Mouse (Mus musculus) embryonic facial prominence, embryonic 12.5 days (tissue): Measurements from ENCODE around the gene Usp3. TPM values are rescaled to one million over a fixed set of nuclear protein-coding genes. Genes with fewer than 3 reads are reported as not detected.

Experiments used
- ATAC-seq: fragments of 200-750 bp; cut with Nextera tagmentation; 2 replicates; pipeline ENCODE4 v1.8.0; 2017; ENCODE audit not compliant: insufficient number of reproducible peaks, insufficient read depth, low FRiP score, low TSS enrichment
- H3K27ac ChIP-seq: fragments of 300-500 bp; sonication (generic); 2 replicates; pipeline ENCODE4 v1.5.1; 2016; ENCODE audit warnings: mild to moderate bottlenecking
- H3K27me3 ChIP-seq: fragments of 300-500 bp; sonication (generic); 2 replicates; pipeline ENCODE4 v1.6.1; 2016; ENCODE audit warnings: mild to moderate bottlenecking, moderate library complexity
- H3K36me3 ChIP-seq: fragments of 300-500 bp; sonication (generic); 2 replicates; pipeline ENCODE4 v1.6.1; 2016; ENCODE audit warnings: mild to moderate bottlenecking
- H3K4me1 ChIP-seq: fragments of 300-500 bp; sonication (generic); 2 replicates; pipeline ENCODE4 v1.6.1; 2016
- H3K4me2 ChIP-seq: fragments of 300-500 bp; sonication (generic); replicated peaks from 2 replicates; pipeline ENCODE4 v1.6.1; 2016; ENCODE audit warnings: mild to moderate bottlenecking, moderate library complexity
- H3K4me3 ChIP-seq: fragments of 300-500 bp; sonication (generic); 2 replicates; pipeline ENCODE4 v1.5.1; 2016; ENCODE audit warnings: mild to moderate bottlenecking
- H3K9ac ChIP-seq: fragments of 300-500 bp; sonication (generic); 2 replicates; pipeline ENCODE4 v1.6.1; 2016; ENCODE audit warnings: mild to moderate bottlenecking, moderate library complexity
- H3K9me3 ChIP-seq: fragments of 300-500 bp; sonication (generic); 2 replicates; pipeline ENCODE4 v1.6.1; 2016; ENCODE audit warnings: mild to moderate bottlenecking, moderate library complexity
- WGBS: fragments of 180-500 bp; shearing (Covaris S2); methylation state at CpG from one replicate; pipeline ENCODE4 v1.1.7; 2016; 5-methylcytosine and 5-hydroxymethylcytosine counted together
- polyA plus RNA-seq: library from polyadenylated mRNA; unstranded; fragments of >200 nt; fragmentation: Nextera tagmentation; extraction: Ambion mirVana; gene quantifications from 2 replicates; pipeline ENCODE4 v1.2.1, GENCODE M21; 2016

The Usp3 gene
- polyA plus RNA-seq, result 76.0 and 84.3 TPM in 2 replicates

GRCm38 (mm10) chr9:66592708-66593612 lies at the start of gene Usp3:
Gene Usp3 (minus strand): TSS chr9:66593142.
- H3K27me3 ChIP-seq, result no peaks in the 10 kb centered on the region
- peak; percentile 91 for ATAC-seq
- H3K27ac ChIP-seq, result peak within 1 kb of the TSS; percentile 92
- under 1% methylated on average over 68 of the region's 73 CpGs for WGBS
- peaks cover 40% of the 10 kb centered on the region for H3K4me1 ChIP-seq
- peak within 1 kb of the TSS; percentile 67 for H3K4me2 ChIP-seq
- H3K36me3 ChIP-seq, result no peaks in the 10 kb centered on the region
- no peaks in the 10 kb centered on the region for H3K9me3 ChIP-seq
- peak within 1 kb of the TSS; percentile 98 for H3K9ac ChIP-seq
- peak within 1 kb of the TSS; percentile 88 for H3K4me3 ChIP-seq

- no peak for ATAC-seq
- Histone ChIP-seq H3K4me3 (no peak overlapping the region), H3K4me1 (no peaks in the 10 kb centered on the region), H3K36me3 (no peaks in the 10 kb centered on the region), H3K9me3 (no peaks in the 10 kb centered on the region), H3K27me3 (no peaks in the 10 kb centered on the region), H3K4me2 (no peak overlapping the region), H3K27ac (no peak overlapping the region), H3K9ac (no peak overlapping the region)
- WGBS, result 86% methylated on average over 7 of the region's 7 CpGs
Observed at GRCm38 (mm10) chr9:66640491-66640890, 47.5 kb upstream of the Usp3 start.

GRCm38 (mm10) chr9:66639626-66640025 lies 46.7 kb upstream of the Usp3 start:
- no peaks in the 10 kb centered on the region for H3K9me3 ChIP-seq
- H3K4me3 ChIP-seq, result no peak overlapping the region
- H3K27ac ChIP-seq, result no peak overlapping the region
- no peaks in the 10 kb centered on the region for H3K27me3 ChIP-seq
- no peak overlapping the region for H3K4me2 ChIP-seq
- H3K36me3 ChIP-seq, result no peaks in the 10 kb centered on the region
- no peaks in the 10 kb centered on the region for H3K4me1 ChIP-seq
- H3K9ac ChIP-seq, result no peak overlapping the region
- 91% methylated on average over 2 of the region's 2 CpGs for WGBS
- no peak for ATAC-seq

- Histone ChIP-seq H3K9me3 (no peaks in the 10 kb centered on the region), H3K9ac (no peak overlapping the region), H3K27ac (no peak overlapping the region), H3K4me1 (peaks cover 14% of the 10 kb centered on the region), H3K36me3 (no peaks in the 10 kb centered on the region), H3K4me3 (no peak overlapping the region), H3K4me2 (no peak overlapping the region), H3K27me3 (no peaks in the 10 kb centered on the region)
- no peak for ATAC-seq
- 71% methylated on average over 1 of the region's 1 CpGs for WGBS
Observed at GRCm38 (mm10) chr9:66632441-66632840, 39.5 kb upstream of the Usp3 start.

GRCm38 (mm10) chr9:66630931-66631330 lies 38.0 kb upstream of the Usp3 start:
- Histone ChIP-seq H3K36me3 (no peaks in the 10 kb centered on the region), H3K27ac (no peak overlapping the region; the same call in 1 of the 2 replicates), H3K9ac (no peak overlapping the region), H3K27me3 (no peaks in the 10 kb centered on the region), H3K4me3 (no peak overlapping the region), H3K4me1 (peaks cover 14% of the 10 kb centered on the region), H3K9me3 (no peaks in the 10 kb centered on the region), H3K4me2 (no peak overlapping the region)
- 4% methylated on average over 1 of the region's 1 CpGs for WGBS
- ATAC-seq, result no peak

GRCm38 (mm10) chr9:66626661-66627060 lies 33.7 kb upstream of the Usp3 start:
- peaks cover 14% of the 10 kb centered on the region for H3K4me1 ChIP-seq
- 81% methylated on average over 5 of the region's 5 CpGs for WGBS
- H3K27me3 ChIP-seq, result no peaks in the 10 kb centered on the region
- H3K4me3 ChIP-seq, result no peak overlapping the region
- H3K4me2 ChIP-seq, result no peak overlapping the region
- H3K9me3 ChIP-seq, result no peaks in the 10 kb centered on the region
- H3K27ac ChIP-seq, result no peak overlapping the region; the same call in 1 of the 2 replicates
- no peaks in the 10 kb centered on the region for H3K36me3 ChIP-seq
- no peak for ATAC-seq
- H3K9ac ChIP-seq, result no peak overlapping the region

GRCm38 (mm10) chr9:66625974-66626530 lies 33.1 kb upstream of the Usp3 start:
- 90% methylated on average over 4 of the region's 4 CpGs for WGBS
- Histone ChIP-seq H3K36me3 (no peaks in the 10 kb centered on the region), H3K9me3 (no peaks in the 10 kb centered on the region), H3K9ac (no peak overlapping the region), H3K4me3 (no peak overlapping the region), H3K27ac (no peak overlapping the region; the same call in 1 of the 2 replicates), H3K4me2 (no peak overlapping the region), H3K4me1 (peaks cover 14% of the 10 kb centered on the region), H3K27me3 (no peaks in the 10 kb centered on the region)
- ATAC-seq, result no peak

- ATAC-seq, result no peak
- H3K36me3 ChIP-seq, result no peaks in the 10 kb centered on the region
- 48% methylated on average over 1 of the region's 1 CpGs for WGBS
- no peak overlapping the region for H3K27ac ChIP-seq
- H3K9ac ChIP-seq, result no peak overlapping the region
- H3K4me2 ChIP-seq, result no peak overlapping the region
- peaks cover 17% of the 10 kb centered on the region for H3K4me1 ChIP-seq
- H3K4me3 ChIP-seq, result no peak overlapping the region
- H3K27me3 ChIP-seq, result no peaks in the 10 kb centered on the region
- H3K9me3 ChIP-seq, result no peaks in the 10 kb centered on the region
Observed at GRCm38 (mm10) chr9:66624873-66625272, 31.9 kb upstream of the Usp3 start.

- Histone ChIP-seq H3K9ac (no peak overlapping the region), H3K27me3 (no peaks in the 10 kb centered on the region), H3K27ac (no peak overlapping the region), H3K36me3 (no peaks in the 10 kb centered on the region), H3K4me3 (no peak overlapping the region), H3K4me1 (peaks cover 22% of the 10 kb centered on the region), H3K4me2 (no peak overlapping the region), H3K9me3 (no peaks in the 10 kb centered on the region)
- ATAC-seq, result no peak
- WGBS, result 86% methylated on average over 1 of the region's 1 CpGs
Observed at GRCm38 (mm10) chr9:66623627-66624026, 30.7 kb upstream of the Usp3 start.

GRCm38 (mm10) chr9:66620581-66620981 lies 27.6 kb upstream of the Usp3 start:
- no peak overlapping the region for H3K4me3 ChIP-seq
- no peak overlapping the region for H3K9ac ChIP-seq
- 12% methylated on average over 6 of the region's 6 CpGs for WGBS
- peak overlapping the region; percentile 82 for H3K27ac ChIP-seq
- H3K36me3 ChIP-seq, result no peaks in the 10 kb centered on the region
- H3K4me2 ChIP-seq, result no peak overlapping the region
- H3K9me3 ChIP-seq, result no peaks in the 10 kb centered on the region
- H3K4me1 ChIP-seq, result peaks cover 22% of the 10 kb centered on the region
- H3K27me3 ChIP-seq, result no peaks in the 10 kb centered on the region
- no peak; the same call in 1 of the 2 replicates for ATAC-seq

GRCm38 (mm10) chr9:66620055-66620454 lies 27.1 kb upstream of the Usp3 start:
- no peak overlapping the region for H3K4me2 ChIP-seq
- no peak overlapping the region for H3K9ac ChIP-seq
- no peaks in the 10 kb centered on the region for H3K9me3 ChIP-seq
- ATAC-seq, result no peak
- H3K36me3 ChIP-seq, result no peaks in the 10 kb centered on the region
- H3K27me3 ChIP-seq, result no peaks in the 10 kb centered on the region
- no peak overlapping the region for H3K4me3 ChIP-seq
- H3K4me1 ChIP-seq, result peaks cover 22% of the 10 kb centered on the region
- peak overlapping the region; percentile 82 for H3K27ac ChIP-seq
- 71% methylated on average over 1 of the region's 1 CpGs for WGBS

GRCm38 (mm10) chr9:66617812-66618211 lies 24.9 kb upstream of the Usp3 start:
- no peak overlapping the region for H3K27ac ChIP-seq
- no peak overlapping the region for H3K9ac ChIP-seq
- H3K36me3 ChIP-seq, result no peaks in the 10 kb centered on the region
- H3K9me3 ChIP-seq, result no peaks in the 10 kb centered on the region
- no peaks in the 10 kb centered on the region for H3K27me3 ChIP-seq
- no peak overlapping the region for H3K4me3 ChIP-seq
- ATAC-seq, result no peak
- peaks cover 22% of the 10 kb centered on the region for H3K4me1 ChIP-seq
- no peak overlapping the region for H3K4me2 ChIP-seq
- WGBS, result 93% methylated on average over 2 of the region's 2 CpGs
